Mouse (Mus musculus): Measurements from ENCODE around the gene Spata31. TPM values are rescaled to one million over a fixed set of nuclear protein-coding genes. Genes with fewer than 3 reads are reported as not detected.

Spata31 gene
- not detected for polyA plus RNA-seq (2014; fragmentation: Illumina TruSeq; extraction: RNeasy Lipid Tissue Mini Kit (QIAGEN cat#74804); ENCODE audit: low read depth, low replicate concordance)

GRCm38 (mm10) chr13:64917191-64917590 lies at the start of gene Spata31:
TSS of gene Spata31 (plus strand) at chr13:64917406.

GRCm38 (mm10) chr13:64903585-64904208 lies 13.5 kb upstream of the Spata31 start, which contains the start of gene Cntnap3:
TSS of gene Cntnap3 (minus strand) at chr13:64903955.

Other genes with a start within 250 kb of the Spata31 start
- not detected for gene Cntnap3, start 13.5 kb upstream of the Spata31 start, polyA plus RNA-seq (2014; fragmentation: Illumina TruSeq; extraction: RNeasy Lipid Tissue Mini Kit (QIAGEN cat#74804); ENCODE audit: low read depth, low replicate concordance)
- gene Spata31d1c, start 115.7 kb downstream of the Spata31 start, polyA plus RNA-seq (2014; fragmentation: Illumina TruSeq; extraction: RNeasy Lipid Tissue Mini Kit (QIAGEN cat#74804); ENCODE audit: low read depth, low replicate concordance): not detected
- gene Prss47, start 135.4 kb downstream of the Spata31 start, polyA plus RNA-seq (2014; fragmentation: Illumina TruSeq; extraction: RNeasy Lipid Tissue Mini Kit (QIAGEN cat#74804); ENCODE audit: low read depth, low replicate concordance): not detected
- 45.3 TPM for gene Mfsd14b, start 195.6 kb downstream of the Spata31 start, polyA plus RNA-seq (2014; fragmentation: Illumina TruSeq; extraction: RNeasy Lipid Tissue Mini Kit (QIAGEN cat#74804); ENCODE audit: low read depth, low replicate concordance)
- not detected for gene Olfr465-ps1, start 220.7 kb downstream of the Spata31 start, polyA plus RNA-seq (2014; fragmentation: Illumina TruSeq; extraction: RNeasy Lipid Tissue Mini Kit (QIAGEN cat#74804); ENCODE audit: low read depth, low replicate concordance)
- not detected for gene Olfr466, start 232.8 kb downstream of the Spata31 start, polyA plus RNA-seq (2014; fragmentation: Illumina TruSeq; extraction: RNeasy Lipid Tissue Mini Kit (QIAGEN cat#74804); ENCODE audit: low read depth, low replicate concordance)